Mouse (Mus musculus) embryonic facial prominence, embryonic 12.5 days (tissue): ENCODE results near the gene Grhpr. TPM values are rescaled to one million over a fixed set of nuclear protein-coding genes. Genes with fewer than 3 reads are reported as not detected.
"Not testable (repeated sequence)": the region's sequence is repeated elsewhere in the genome, so short reads cannot be mapped to it uniquely, and the experiment has no call there.

ENCODE experiments used
- ATAC-seq: fragments of 200-750 bp; cut with Nextera tagmentation; 2 replicates; pipeline ENCODE4 v1.8.0; 2017; ENCODE audit not compliant: insufficient number of reproducible peaks, insufficient read depth, low FRiP score, low TSS enrichment
- H3K27ac ChIP-seq: fragments of 300-500 bp; sonication (generic); 2 replicates; pipeline ENCODE4 v1.5.1; 2016; ENCODE audit warnings: mild to moderate bottlenecking
- H3K27me3 ChIP-seq: fragments of 300-500 bp; sonication (generic); 2 replicates; pipeline ENCODE4 v1.6.1; 2016; ENCODE audit warnings: mild to moderate bottlenecking, moderate library complexity
- H3K36me3 ChIP-seq: fragments of 300-500 bp; sonication (generic); 2 replicates; pipeline ENCODE4 v1.6.1; 2016; ENCODE audit warnings: mild to moderate bottlenecking
- H3K4me1 ChIP-seq: fragments of 300-500 bp; sonication (generic); 2 replicates; pipeline ENCODE4 v1.6.1; 2016
- H3K4me2 ChIP-seq: fragments of 300-500 bp; sonication (generic); replicated peaks from 2 replicates; pipeline ENCODE4 v1.6.1; 2016; ENCODE audit warnings: mild to moderate bottlenecking, moderate library complexity
- H3K4me3 ChIP-seq: fragments of 300-500 bp; sonication (generic); 2 replicates; pipeline ENCODE4 v1.5.1; 2016; ENCODE audit warnings: mild to moderate bottlenecking
- H3K9ac ChIP-seq: fragments of 300-500 bp; sonication (generic); 2 replicates; pipeline ENCODE4 v1.6.1; 2016; ENCODE audit warnings: mild to moderate bottlenecking, moderate library complexity
- H3K9me3 ChIP-seq: fragments of 300-500 bp; sonication (generic); 2 replicates; pipeline ENCODE4 v1.6.1; 2016; ENCODE audit warnings: mild to moderate bottlenecking, moderate library complexity
- WGBS: fragments of 180-500 bp; shearing (Covaris S2); methylation state at CpG from one replicate; pipeline ENCODE4 v1.1.7; 2016; 5-methylcytosine and 5-hydroxymethylcytosine counted together
- polyA plus RNA-seq: library from polyadenylated mRNA; unstranded; fragments of >200 nt; fragmentation: Nextera tagmentation; extraction: Ambion mirVana; gene quantifications from 2 replicates; pipeline ENCODE4 v1.2.1, GENCODE M21; 2016

Gene Grhpr
- polyA plus RNA-seq, 1 experiment from 2014 or later, result 50.6 TPM

DNA sequence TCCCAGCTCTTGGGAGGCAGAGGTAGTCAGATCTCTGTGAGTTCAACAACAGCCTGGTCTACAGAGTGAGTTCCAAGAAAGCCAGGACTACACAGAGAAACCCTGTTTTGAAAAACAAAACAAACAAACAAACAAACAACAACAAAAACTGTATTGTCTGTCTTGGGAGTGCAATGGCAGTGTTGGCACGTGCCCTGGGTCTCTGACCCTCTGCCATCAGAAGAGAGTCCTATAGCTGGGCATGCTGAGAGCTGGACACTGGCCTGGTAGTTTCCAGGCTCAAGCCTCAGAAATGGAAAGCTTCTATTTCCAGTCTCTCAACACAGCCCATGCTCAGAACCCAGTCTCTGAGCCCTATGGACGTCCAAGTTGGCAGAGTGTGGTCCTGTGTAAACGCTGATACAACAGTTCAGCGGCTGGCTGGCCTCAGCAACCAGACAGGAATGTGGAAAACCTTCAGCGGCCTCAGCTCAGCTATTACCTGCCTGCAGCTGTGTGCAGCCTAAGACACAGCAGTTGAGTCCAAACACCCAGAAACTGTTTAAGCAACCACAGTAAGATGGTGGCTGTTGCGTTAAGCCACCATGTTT is 5.1 kb upstream of the Grhpr start:
- WGBS, result 74% methylated on average over 6 of the region's 6 CpGs
- no peak overlapping the region for H3K9ac ChIP-seq
- no peak overlapping the region for H3K4me2 ChIP-seq
- no peak for ATAC-seq
- H3K27me3 ChIP-seq, result no peaks in the 10 kb centered on the region
- peaks cover 3% of the 10 kb centered on the region; the same call in 1 of the 2 replicates for H3K4me1 ChIP-seq
- no peaks in the 10 kb centered on the region for H3K36me3 ChIP-seq
- H3K27ac ChIP-seq, result no peak overlapping the region
- no peaks in the 10 kb centered on the region for H3K9me3 ChIP-seq
- H3K4me3 ChIP-seq, result no peak overlapping the region

DNA sequence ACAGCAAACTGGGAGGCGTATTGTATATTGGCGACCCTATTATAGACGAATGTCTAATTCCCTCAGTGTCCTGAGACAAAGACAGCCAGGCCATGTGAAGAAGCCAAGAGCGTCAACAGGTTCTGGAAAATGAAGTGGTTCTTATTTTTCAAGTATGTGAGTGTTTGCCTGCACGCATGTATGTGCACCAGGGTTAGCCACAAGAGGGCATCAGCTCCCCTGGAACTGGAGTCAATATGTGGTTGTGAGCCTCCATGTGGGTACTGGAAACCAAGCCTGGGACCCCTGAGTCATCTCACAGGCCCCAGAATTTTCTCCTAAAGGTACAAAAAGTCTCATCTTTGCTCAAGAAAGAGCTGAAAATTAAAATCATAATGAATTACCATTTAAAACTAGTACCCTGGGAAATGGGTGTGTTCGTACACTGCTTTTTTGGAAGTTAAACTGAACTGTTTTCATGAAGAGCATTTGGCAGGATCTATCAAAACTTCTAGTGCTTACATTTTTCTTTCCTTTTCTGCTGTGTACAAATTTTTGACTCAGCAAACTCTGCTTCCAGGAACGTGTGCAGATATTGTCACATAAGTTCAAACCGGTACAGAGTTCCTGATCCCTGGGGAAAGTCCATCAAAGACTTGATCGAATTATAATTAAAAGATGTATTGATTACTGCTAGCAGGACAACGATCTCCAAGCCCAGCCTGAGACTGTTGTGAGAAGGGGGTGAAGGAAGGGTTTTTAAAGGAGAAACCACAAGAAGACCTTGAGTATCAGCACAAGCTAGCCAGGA is 4.1 kb upstream of the Grhpr start:
- H3K4me1 ChIP-seq, result peaks cover 7% of the 10 kb centered on the region; the same call in 1 of the 2 replicates
- no peak for ATAC-seq
- H3K4me2 ChIP-seq, result no peak overlapping the region
- no peaks in the 10 kb centered on the region for H3K27me3 ChIP-seq
- no peak overlapping the region for H3K27ac ChIP-seq
- no peaks in the 10 kb centered on the region for H3K36me3 ChIP-seq
- H3K9me3 ChIP-seq, result no peaks in the 10 kb centered on the region
- no peak overlapping the region for H3K9ac ChIP-seq
- no peak overlapping the region for H3K4me3 ChIP-seq
- 85% methylated on average over 10 of the region's 10 CpGs for WGBS

DNA sequence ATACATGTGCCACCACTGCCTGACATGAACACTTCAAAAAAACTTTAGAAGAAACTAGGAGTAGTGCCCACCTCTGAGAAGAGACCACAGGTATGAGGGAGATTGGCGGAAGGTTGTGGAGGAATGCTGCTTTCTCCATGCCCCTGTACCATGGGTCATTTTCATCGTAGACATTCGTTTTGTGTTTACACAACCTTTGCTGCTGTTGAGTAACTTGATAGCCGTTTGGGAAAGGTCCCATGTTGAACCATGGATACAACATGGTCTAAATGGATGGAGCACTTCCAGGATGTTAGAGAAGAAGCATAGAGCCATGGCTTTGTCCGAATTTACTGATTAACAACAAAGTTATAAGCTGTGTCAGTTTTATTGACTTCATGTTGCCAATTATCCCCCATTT is 3.0 kb upstream of the Grhpr start:
- Histone ChIP-seq H3K27me3 (no peaks in the 10 kb centered on the region), H3K4me1 (peaks cover 15% of the 10 kb centered on the region), H3K4me2 (no peak overlapping the region), H3K9ac (no peak overlapping the region), H3K4me3 (no peak overlapping the region), H3K27ac (no peak overlapping the region), H3K36me3 (no peaks in the 10 kb centered on the region), H3K9me3 (no peaks in the 10 kb centered on the region)
- no peak for ATAC-seq
- WGBS, result 67% methylated on average over 5 of the region's 5 CpGs

DNA sequence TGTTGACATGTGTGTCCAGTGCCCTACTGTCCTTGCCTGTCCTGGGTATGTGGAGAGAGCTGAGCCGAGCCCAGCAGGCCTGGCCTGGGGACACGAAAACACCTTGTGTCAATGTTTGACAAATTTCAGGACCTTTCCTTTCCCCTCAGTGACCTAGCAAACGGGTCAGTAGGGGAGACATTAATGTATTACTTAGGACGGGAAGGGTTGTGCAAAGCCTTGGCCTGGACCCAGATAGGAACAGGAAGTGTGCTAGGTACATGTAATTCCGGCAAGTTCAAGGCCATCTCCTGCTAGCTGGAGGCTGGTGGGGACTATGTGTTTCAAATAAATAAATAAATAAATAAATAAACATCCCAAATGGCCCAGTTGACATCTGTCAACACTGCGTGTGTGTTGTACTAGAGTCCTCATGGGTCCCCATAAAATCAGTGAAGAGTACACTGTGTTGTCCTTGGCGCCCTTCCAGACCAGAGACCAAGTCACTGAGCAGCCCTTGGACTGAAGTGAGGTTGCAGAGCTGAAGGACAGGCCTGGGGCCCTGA is 1.3 kb upstream of the Grhpr start:
- Histone ChIP-seq H3K9me3 (no peaks in the 10 kb centered on the region), H3K27ac (no peak overlapping the region), H3K36me3 (no peaks in the 10 kb centered on the region), H3K27me3 (no peaks in the 10 kb centered on the region), H3K4me3 (no peak overlapping the region), H3K4me1 (peaks cover 23% of the 10 kb centered on the region), H3K9ac (no peak overlapping the region), H3K4me2 (no peak overlapping the region)
- 69% methylated on average over 7 of the region's 7 CpGs for WGBS
- ATAC-seq, result no peak

DNA sequence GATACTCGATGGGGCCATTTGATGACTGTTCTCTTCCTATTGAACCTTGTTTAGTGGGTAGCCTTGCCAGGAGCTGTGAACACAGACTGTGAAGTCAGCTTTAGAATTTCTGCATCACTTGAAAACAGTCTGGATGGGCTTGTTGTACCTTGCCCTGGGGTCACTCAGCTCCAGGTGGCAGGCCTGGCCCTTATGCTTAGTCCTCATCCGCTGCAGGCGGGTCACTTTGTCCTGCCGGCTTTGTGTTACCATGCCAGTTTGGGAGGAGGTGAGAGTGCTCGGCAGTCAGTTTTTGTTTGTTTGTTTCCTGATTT is 736 bp downstream of the Grhpr start:
- ATAC-seq, result no peak
- WGBS, result 18% methylated on average over 5 of the region's 5 CpGs
- no peak overlapping the region for H3K27ac ChIP-seq

DNA sequence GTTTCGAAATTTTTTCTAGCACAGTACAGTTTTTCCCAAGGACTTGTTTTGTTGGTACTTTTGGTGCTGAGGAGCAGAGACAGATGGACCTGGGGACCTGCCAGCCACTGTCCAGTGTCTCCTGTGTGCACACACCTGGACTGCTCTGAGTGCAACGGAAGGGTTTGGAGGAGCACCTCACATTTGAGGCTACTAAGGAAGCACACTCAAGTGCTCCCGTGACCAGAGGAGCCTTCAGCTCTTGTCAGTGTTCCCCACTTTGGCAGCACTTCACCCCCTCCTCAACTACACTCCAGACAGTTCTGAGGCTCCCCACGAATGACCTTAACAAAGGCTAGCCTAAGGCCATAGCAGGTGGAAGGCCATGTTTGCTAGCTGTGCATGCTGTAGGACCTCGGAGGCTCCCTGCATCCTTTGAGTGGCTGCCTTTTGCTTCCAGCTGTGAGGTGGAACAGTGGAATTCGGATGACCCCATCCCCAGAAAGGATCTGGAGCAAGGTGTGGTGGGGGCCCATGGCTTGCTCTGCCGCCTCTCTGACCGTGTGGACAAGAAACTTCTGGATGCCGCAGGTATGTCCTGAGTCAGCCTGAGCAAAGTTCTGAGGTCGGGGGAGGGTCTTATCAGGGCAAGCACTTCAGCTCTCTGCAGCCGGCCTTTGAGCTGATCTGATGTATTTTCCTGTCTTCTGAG is 1.4 kb downstream of the Grhpr start:
- no peak for ATAC-seq
- no peaks in the 10 kb centered on the region for H3K27me3 ChIP-seq
- H3K9ac ChIP-seq, result no peak overlapping the region
- WGBS, result 75% methylated on average over 11 of the region's 11 CpGs
- peaks cover 4% of the 10 kb centered on the region for H3K36me3 ChIP-seq
- peak overlapping the region; percentile 95 for H3K4me2 ChIP-seq
- no peak overlapping the region for H3K4me3 ChIP-seq
- H3K9me3 ChIP-seq, result no peaks in the 10 kb centered on the region
- no peak overlapping the region for H3K27ac ChIP-seq
- H3K4me1 ChIP-seq, result peaks cover 23% of the 10 kb centered on the region

More for the DNA sequence above, 736 bp downstream of the Grhpr start:
- Histone ChIP-seq H3K9ac (peak overlapping the region; percentile 83), H3K9me3 (no peaks in the 10 kb centered on the region), H3K4me1 (peaks cover 23% of the 10 kb centered on the region), H3K4me2 (peak overlapping the region; percentile 95), H3K27me3 (no peaks in the 10 kb centered on the region), H3K4me3 (peak overlapping the region; percentile 74), H3K36me3 (no peaks in the 10 kb centered on the region)

DNA sequence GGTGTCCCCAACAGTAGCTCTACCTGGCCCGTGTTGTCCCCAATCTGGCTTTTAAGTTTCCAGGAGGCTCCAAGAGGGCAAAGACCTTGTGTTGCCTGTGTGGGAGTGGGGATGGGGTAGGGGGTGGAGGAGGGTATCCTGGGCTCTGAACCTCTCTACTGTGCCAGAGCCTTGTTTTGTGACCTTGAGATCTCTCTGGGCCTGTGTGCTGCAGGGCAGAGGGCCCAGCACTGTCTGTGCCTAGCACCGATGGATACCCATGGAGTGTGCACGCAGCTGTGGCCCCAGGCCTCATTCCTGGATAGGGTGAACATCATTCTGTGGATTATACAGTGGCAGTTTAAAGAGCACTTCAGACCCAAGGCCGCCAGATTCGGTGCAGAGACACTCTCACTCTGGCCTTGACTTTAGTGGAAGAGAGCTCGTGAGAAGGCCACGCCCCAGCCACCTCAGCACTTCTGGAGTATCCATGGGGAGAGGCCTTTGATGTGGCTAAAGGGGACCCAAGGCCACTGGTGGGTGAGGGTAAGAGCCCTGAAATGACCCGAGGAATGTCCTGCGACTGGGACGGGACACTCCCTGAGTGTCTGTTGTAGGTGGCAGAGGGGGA is 2.0 kb downstream of the Grhpr start:
- Histone ChIP-seq H3K4me3 (no peak overlapping the region), H3K9ac (no peak overlapping the region), H3K36me3 (peaks cover 9% of the 10 kb centered on the region), H3K27me3 (no peaks in the 10 kb centered on the region), H3K9me3 (no peaks in the 10 kb centered on the region), H3K4me1 (peaks cover 23% of the 10 kb centered on the region), H3K4me2 (no peak overlapping the region), H3K27ac (no peak overlapping the region)
- no peak for ATAC-seq
- WGBS, result 83% methylated on average over 10 of the region's 10 CpGs

DNA sequence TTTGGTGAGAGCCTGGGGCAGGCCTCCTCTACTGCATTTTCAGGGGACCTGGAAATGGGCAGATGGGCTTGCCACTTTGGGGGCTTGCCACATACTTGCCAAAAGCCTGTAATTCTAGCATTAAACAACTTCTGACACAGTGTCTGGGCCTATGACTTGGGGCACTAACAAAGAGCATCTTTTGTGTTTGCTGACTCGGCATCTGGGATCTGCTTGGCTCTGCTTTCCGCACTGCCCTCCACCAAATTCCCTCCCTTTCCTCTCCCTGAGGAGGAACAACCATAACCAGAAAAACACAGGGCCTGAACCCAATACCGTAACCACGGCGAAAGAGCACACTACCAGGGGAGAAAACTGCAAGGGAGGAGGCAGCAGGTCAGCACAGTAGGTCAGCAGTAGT is 9.4 kb downstream of the Grhpr start:
- WGBS, result 88% methylated on average over 5 of the region's 5 CpGs
- H3K9me3 ChIP-seq, result no peaks in the 10 kb centered on the region

DNA sequence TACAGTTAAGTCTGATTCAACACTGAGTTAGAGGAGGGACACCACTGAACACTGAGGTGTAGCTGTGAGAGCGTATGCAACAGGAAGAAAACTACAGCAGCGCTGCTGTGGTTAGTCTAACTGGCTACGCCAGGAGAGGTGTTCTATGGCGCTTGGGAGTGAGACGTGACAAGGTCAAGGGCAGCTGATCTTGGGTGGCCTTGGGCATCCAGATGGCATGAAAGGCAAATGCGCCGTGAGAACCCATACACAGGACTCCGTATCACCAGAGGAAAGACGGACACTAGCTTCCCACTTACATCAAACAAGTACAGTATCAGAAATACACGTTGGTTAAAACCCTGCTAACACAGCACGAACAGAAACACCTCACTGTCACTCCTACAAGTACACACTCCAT is 11.1 kb downstream of the Grhpr start:
- not testable (repeated sequence) for H3K27ac ChIP-seq, H3K4me3 ChIP-seq, H3K9ac ChIP-seq, H3K4me2 ChIP-seq, H3K9me3 ChIP-seq, ATAC-seq, H3K27me3 ChIP-seq, H3K4me1 ChIP-seq
- WGBS, result 90% methylated on average over 11 of the region's 11 CpGs
- peaks cover 59% of the 10 kb centered on the region for H3K36me3 ChIP-seq

More for the DNA sequence above, 9.4 kb downstream of the Grhpr start:
- Histone ChIP-seq H3K4me2 (no peak overlapping the region), H3K27ac (no peak overlapping the region), H3K27me3 (no peaks in the 10 kb centered on the region), H3K4me3 (no peak overlapping the region), H3K36me3 (peaks cover 60% of the 10 kb centered on the region), H3K9ac (no peak overlapping the region), H3K4me1 (no peaks in the 10 kb centered on the region)
- no peak for ATAC-seq

DNA sequence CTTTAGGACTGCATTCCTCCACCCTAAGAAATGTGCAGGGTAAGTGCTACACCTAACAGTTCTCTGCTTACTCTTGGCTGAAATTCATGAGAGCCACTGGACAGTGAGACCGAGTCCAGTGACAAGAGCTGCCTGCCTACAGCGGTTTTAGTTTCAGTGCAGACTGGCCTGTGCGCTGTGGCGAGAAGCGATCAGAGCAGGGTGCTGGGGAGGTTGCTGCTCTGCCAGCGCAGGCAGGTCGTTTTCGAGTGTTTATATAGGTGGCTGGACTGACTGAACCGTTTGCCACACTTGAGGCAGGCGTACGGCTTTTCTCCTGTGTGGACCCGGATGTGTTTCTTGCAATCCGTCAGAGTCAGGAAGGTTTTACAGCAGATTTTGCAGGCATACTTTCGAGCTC is 12.0 kb downstream of the Grhpr start:
- not testable (repeated sequence) for ATAC-seq, H3K4me2 ChIP-seq, H3K9ac ChIP-seq, H3K27me3 ChIP-seq, H3K4me3 ChIP-seq, H3K4me1 ChIP-seq, H3K9me3 ChIP-seq, H3K27ac ChIP-seq
- peaks cover 52% of the 10 kb centered on the region for H3K36me3 ChIP-seq
- WGBS, result 89% methylated on average over 14 of the region's 14 CpGs

DNA sequence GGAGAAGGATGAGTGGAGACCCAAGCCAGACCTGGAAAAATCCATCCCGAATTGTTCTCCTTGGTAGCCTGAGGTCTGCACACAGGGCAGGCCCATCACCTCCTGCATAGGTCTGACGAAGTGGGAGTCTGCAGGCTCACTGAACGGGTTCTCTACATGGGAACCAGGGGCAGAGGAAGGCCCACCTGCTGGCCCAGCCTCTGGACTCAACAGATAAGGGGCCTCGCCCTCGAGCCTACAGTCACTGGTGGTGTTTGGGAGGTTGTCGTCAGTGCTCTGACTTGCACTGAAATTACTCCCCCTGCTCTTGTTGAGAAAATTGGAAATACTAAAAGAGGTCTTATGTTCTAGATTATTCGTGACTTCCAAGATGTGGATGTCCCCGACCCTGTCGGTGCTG is 12.7 kb downstream of the Grhpr start:
- Histone ChIP-seq H3K9me3 (no peaks in the 10 kb centered on the region), H3K4me3 (no peak overlapping the region), H3K4me1 (no peaks in the 10 kb centered on the region), H3K36me3 (peaks cover 45% of the 10 kb centered on the region), H3K27me3 (no peaks in the 10 kb centered on the region), H3K27ac (no peak overlapping the region), H3K9ac (no peak overlapping the region), H3K4me2 (no peak overlapping the region)
- ATAC-seq, result no peak
- WGBS, result 87% methylated on average over 9 of the region's 9 CpGs
